Mouse (Mus musculus) erythroblast, adult 5-6 weeks (primary cell): ENCODE data around the gene Sv2a. TPM values are rescaled to one million over a fixed set of nuclear protein-coding genes. Genes with fewer than 3 reads are reported as not detected.
A peak's percentile ranks its signal among the peaks of the same experiment; 100 is the strongest.

ENCODE experiments used
- ATAC-seq: replicated peaks from 2 replicates; pipeline ENCODE4 v1.8.0; 2016; ENCODE audit warnings: moderate number of reproducible peaks, mild to moderate bottlenecking, moderate TSS enrichment, inconsistent platforms; ENCODE audit not compliant: poor library complexity, low FRiP score, severe bottlenecking
- total RNA-seq, 2 experiments: library from RNA; stranded (forward) in 1 of 2; stranded (reverse) in 1 of 2; fragments of 150-400 nt in 1 of 2; fragments of 200-764, 138-1000 nt in 1 of 2; gene quantifications; 2 replicates each; pipeline versions ENCODE4 v1.2.3 to v1.2.4; 2015 to 2017; ENCODE audit warnings: low replicate concordance in 2 of 2

Sv2a gene
- total RNA-seq, 2 experiments from 2014 or later = not detected

DNA sequence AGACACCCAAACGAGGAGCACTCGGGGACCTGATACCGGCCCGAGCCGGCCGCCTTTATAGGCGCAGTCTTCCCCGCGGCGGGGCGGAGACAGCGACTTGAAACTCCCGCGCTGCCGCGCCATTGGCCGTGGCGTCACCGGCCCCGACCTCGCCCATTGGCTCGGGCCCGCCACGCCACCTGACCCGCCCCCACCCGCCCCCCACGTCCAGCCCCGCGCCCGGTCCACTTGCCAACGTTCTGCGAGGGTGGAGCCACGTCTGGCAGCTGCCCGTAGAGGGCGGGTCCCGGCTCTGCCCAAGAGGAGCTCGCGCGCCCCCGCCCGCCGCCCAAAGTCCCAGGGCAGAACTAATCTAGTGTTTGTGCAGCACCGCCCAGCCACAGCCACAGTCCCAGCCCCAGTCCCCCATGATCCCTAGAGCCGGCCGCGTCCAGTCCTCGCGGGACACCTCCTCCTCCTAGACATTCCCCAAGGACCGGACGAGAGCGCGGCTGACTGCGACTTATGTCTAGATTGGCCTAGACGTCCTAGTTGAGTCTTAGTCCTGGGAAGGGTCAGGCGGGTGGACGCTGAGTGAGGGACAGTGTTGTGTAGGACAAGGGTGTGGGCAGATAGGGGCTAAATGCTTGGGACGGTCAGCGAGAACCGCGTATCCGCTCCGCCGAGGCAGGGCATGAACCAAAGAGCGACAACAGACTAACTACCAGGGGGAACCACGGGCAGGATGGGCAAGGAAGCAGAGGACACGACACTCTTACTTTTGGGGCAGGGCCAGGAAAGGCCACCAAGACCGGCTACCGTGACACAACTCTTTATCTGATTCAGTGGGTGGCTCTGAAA is 58.2 kb downstream of the Sv2a start, which contains the start of gene Hist2h3c2:
Gene Hist2h3c2 (minus strand): TSS at position 174 of the 840 bp plus-strand sequence.
- peak; percentile 68 for ATAC-seq

DNA sequence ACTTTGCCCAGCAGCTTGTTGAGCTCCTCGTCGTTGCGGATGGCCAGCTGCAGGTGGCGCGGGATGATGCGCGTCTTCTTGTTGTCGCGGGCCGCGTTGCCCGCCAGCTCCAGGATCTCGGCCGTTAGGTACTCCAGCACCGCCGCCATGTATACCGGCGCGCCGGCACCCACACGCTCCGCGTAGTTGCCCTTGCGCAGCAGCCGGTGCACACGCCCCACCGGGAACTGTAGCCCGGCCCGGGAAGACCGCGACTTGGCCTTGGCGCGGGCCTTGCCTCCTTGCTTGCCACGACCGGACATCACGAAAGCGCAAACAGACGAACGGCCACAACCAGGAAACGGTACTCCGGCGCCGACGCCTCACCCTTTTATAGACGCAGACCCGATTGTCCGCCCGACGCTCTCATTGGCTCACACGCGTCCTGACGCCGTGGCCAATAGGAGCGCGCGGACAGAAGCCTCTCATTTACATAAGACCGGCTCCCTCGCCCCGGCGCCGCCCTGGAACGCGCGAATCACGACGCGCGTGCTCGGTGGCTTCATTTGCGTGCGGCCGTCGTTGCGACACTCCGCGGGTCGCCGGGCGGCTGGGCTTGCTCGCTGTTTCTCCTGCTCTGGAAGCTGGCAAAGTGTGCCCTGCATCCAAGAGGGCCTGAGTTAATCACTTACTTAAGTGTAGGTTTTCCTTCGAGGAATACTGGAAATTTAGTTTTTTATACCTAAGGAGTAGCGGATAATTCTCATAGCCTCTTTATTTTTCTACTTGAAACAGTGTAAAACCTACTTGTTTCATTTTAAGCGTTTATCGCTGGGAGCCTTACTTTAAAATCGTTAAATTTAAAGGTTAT is 59.2 kb downstream of the Sv2a start, which contains the start of gene Hist2h2aa2:
Gene Hist2h2aa2 (minus strand): TSS at position 328 of the 850 bp plus-strand sequence.
- ATAC-seq = peak; percentile 61

DNA sequence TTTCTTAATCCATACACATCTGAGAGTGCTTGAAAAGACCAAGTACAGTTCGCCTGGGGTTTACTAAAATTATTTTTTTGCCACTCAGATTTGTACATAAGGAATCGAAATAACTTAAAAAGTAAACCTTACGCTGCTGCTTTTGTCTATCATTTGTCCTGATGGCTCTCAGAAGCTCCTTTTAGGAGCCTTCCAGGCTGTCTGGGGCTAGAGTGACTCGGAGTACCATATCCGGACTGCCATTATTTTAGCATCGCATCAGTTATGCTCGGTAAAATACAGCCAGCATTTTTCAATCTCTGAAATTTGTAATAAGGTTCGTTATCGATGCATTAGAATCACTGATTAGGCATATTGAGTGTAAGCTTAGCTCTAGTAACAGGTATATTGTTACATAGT is 59.8 kb downstream of the Sv2a start:
- ATAC-seq = no peak

DNA sequence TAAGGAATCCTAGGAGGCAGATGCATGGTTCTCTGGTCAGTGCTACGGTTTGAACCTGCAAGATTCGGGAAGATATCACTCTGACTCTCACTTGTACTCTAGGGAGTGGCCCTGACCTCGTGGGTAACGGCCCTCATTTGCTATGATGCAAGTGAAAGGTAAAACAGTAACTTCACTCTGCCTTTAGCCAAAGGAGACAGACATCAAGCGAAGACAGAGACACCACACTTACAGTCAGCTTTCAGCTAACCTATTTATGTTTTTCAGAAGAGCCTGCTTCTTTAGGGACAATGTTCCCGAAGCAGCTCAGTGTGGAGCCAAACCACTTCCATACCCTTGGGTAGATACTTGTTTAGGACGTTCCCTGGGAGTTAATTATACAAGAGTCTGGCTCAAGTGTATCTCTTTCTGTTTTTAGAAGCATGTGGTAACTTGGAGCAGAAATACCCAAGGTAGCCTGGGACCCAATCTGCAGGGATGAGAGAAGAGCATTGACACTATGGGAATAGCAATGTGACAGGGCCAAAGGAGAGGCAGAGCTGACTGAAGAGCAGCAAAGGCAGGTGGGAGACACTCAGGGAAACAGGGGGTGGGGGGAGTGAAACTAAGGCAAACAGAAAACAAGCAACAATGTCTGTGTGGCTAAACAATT is 63.1 kb downstream of the Sv2a start:
- ATAC-seq = no peak

Other genes starting within 250 kb of the Sv2a start
- gene Plekho1, start 185.2 kb upstream of the Sv2a start, total RNA-seq (2015; ENCODE audit: low replicate concordance) = 6.7 and 10.8 TPM in 2 replicates
- gene Plekho1, start 185.2 kb upstream of the Sv2a start, total RNA-seq (2017; ENCODE audit: low replicate concordance) = 8.2 and 10.1 TPM in 2 replicates
- gene Vps45, start 122.7 kb upstream of the Sv2a start, total RNA-seq (2015; ENCODE audit: low replicate concordance) = 2.5 and 14.2 TPM in 2 replicates
- gene Vps45, start 122.7 kb upstream of the Sv2a start, total RNA-seq (2017; ENCODE audit: low replicate concordance) = 5.1 and 7.1 TPM in 2 replicates
- gene Otud7b, start 76.6 kb upstream of the Sv2a start, total RNA-seq (2015; ENCODE audit: low replicate concordance) = 1.0 and 2.1 TPM in 2 replicates
- gene Otud7b, start 76.6 kb upstream of the Sv2a start, total RNA-seq (2017; ENCODE audit: low replicate concordance) = 6.1 and 12.8 TPM in 2 replicates
- gene Mtmr11, start 19.1 kb upstream of the Sv2a start, total RNA-seq (2015; ENCODE audit: low replicate concordance) = not detected in 2 replicates
- 0.34 TPM in 1 of 2 replicates, not detected in the other for gene Mtmr11, start 19.1 kb upstream of the Sv2a start, total RNA-seq (2017; ENCODE audit: low replicate concordance)
- gene Sf3b4, start 8.8 kb upstream of the Sv2a start, total RNA-seq (2015; ENCODE audit: low replicate concordance) = 20.9 and 24.9 TPM in 2 replicates
- 3.6 and 3.8 TPM in 2 replicates for gene Sf3b4, start 8.8 kb upstream of the Sv2a start, total RNA-seq (2017; ENCODE audit: low replicate concordance)
- gene Bola1, start 38.6 kb downstream of the Sv2a start, total RNA-seq (2015; ENCODE audit: low replicate concordance) = 8.8 TPM in 1 of 2 replicates, not detected in the other
- gene Bola1, start 38.6 kb downstream of the Sv2a start, total RNA-seq (2017; ENCODE audit: low replicate concordance) = 3.2 and 5.9 TPM in 2 replicates
- 6.5 TPM in 1 of 2 replicates, not detected in the other for gene Hist2h2ab, start 38.7 kb downstream of the Sv2a start, total RNA-seq (2015; ENCODE audit: low replicate concordance)
- 35.6 and 94.8 TPM in 2 replicates for gene Hist2h2ab, start 38.7 kb downstream of the Sv2a start, total RNA-seq (2017; ENCODE audit: low replicate concordance)
- gene Hist2h2ac, start 39.7 kb downstream of the Sv2a start, total RNA-seq (2015; ENCODE audit: low replicate concordance) = 18.3 and 36.8 TPM in 2 replicates
- gene Hist2h2ac, start 39.7 kb downstream of the Sv2a start, total RNA-seq (2017; ENCODE audit: low replicate concordance) = 1,217 and 1,495 TPM in 2 replicates
- gene Hist2h2be, start 40.0 kb downstream of the Sv2a start, total RNA-seq (2015; ENCODE audit: low replicate concordance) = 19.2 and 22.6 TPM in 2 replicates
- gene Hist2h2be, start 40.0 kb downstream of the Sv2a start, total RNA-seq (2017; ENCODE audit: low replicate concordance) = 19.5 and 32.7 TPM in 2 replicates
- gene Hist2h3c2, start 58.0 kb downstream of the Sv2a start, total RNA-seq (2015; ENCODE audit: low replicate concordance) = 139 and 198 TPM in 2 replicates
- gene Hist2h3c2, start 58.0 kb downstream of the Sv2a start, total RNA-seq (2017; ENCODE audit: low replicate concordance) = 86.0 and 97.2 TPM in 2 replicates
- 65.5 and 89.0 TPM in 2 replicates for gene Hist2h2aa2, start 59.1 kb downstream of the Sv2a start, total RNA-seq (2015; ENCODE audit: low replicate concordance)
- gene Hist2h2aa2, start 59.1 kb downstream of the Sv2a start, total RNA-seq (2017; ENCODE audit: low replicate concordance) = 1,562 and 3,181 TPM in 2 replicates
- gene Hist2h2aa1, start 64.3 kb downstream of the Sv2a start, total RNA-seq (2015; ENCODE audit: low replicate concordance) = not detected in 2 replicates
- gene Hist2h2aa1, start 64.3 kb downstream of the Sv2a start, total RNA-seq (2017; ENCODE audit: low replicate concordance) = 1,803 and 3,861 TPM in 2 replicates
- gene Hist2h3c1, start 65.5 kb downstream of the Sv2a start, total RNA-seq (2015; ENCODE audit: low replicate concordance) = 16.7 and 20.9 TPM in 2 replicates
- gene Hist2h3c1, start 65.5 kb downstream of the Sv2a start, total RNA-seq (2017; ENCODE audit: low replicate concordance) = 15.1 TPM in 1 of 2 replicates, not detected in the other
- 114 and 128 TPM in 2 replicates for gene Hist2h4, start 82.2 kb downstream of the Sv2a start, total RNA-seq (2015; ENCODE audit: low replicate concordance)
- 46.8 and 67.0 TPM in 2 replicates for gene Hist2h4, start 82.2 kb downstream of the Sv2a start, total RNA-seq (2017; ENCODE audit: low replicate concordance)
- gene Hist2h3b, start 87.5 kb downstream of the Sv2a start, total RNA-seq (2015; ENCODE audit: low replicate concordance) = 373 and 489 TPM in 2 replicates
- gene Hist2h3b, start 87.5 kb downstream of the Sv2a start, total RNA-seq (2017; ENCODE audit: low replicate concordance) = 312 and 340 TPM in 2 replicates
- gene Hist2h2bb, start 88.6 kb downstream of the Sv2a start, total RNA-seq (2015; ENCODE audit: low replicate concordance) = 715 and 759 TPM in 2 replicates
- gene Hist2h2bb, start 88.6 kb downstream of the Sv2a start, total RNA-seq (2017; ENCODE audit: low replicate concordance) = 2,995 and 4,039 TPM in 2 replicates
- gene Fcgr1, start 112.8 kb downstream of the Sv2a start, total RNA-seq (2015; ENCODE audit: low replicate concordance) = 9.0 and 10.8 TPM in 2 replicates
- 4.0 and 4.5 TPM in 2 replicates for gene Fcgr1, start 112.8 kb downstream of the Sv2a start, total RNA-seq (2017; ENCODE audit: low replicate concordance)